Mouse (Mus musculus) liver, adult 2 months (tissue): ENCODE measurements at regions not wholly inside any gene's neighbourhood (a gene's known extent, or its start where the extent isn't known, plus 50 kb on each side); places are given as distances from the start of the nearest gene placed in this dataset.

Source experiments
- CTCF ChIP-seq: fragments of 200-500 bp; IDR thresholded peaks from 2 replicates; pipeline ENCODE4 v1.5.1; 2011; ENCODE audit warnings: low read depth, low read length, control low read depth
- POLR2A ChIP-seq: fragments of 200-500 bp; IDR thresholded peaks from 2 replicates; pipeline ENCODE4 v1.6.1; 2011; ENCODE audit warnings: low read length, control low read depth; ENCODE audit not compliant: insufficient read depth; ENCODE audit errors: extremely low read depth

DNA sequence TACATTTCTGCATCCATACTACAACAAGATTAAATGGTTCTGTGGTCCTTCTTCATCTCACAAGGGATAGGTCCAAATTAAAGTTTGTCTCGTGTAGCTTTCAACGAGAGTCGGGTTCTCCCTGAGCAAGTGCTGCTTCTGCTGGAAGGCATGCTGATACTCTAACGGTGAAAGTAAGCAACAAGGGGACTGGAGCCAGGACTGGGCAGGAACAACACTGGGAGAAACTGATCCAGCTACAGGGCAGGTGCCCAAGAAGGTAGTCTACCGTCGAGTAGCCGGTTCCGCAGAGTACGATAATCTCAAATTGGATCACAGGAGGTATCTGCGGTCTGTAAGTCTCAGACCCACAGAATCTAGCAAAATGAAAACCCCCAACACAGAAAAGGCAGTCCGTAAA is 74.2 kb upstream of the Atp2b1 start:
- no peak for TF ChIP-seq CTCF
- TF ChIP-seq POLR2A: no peak
